Mouse (Mus musculus) lung, postnatal 0 days (tissue): ENCODE results near the gene Themis2.

Source experiments
- CTCF ChIP-seq: IDR thresholded peaks from 2 replicates; pipeline ENCODE4 v1.5.1; 2016; ENCODE audit warnings: antibody characterized with exemption, mild to moderate bottlenecking
- EP300 ChIP-seq: IDR thresholded peaks from 2 replicates; pipeline ENCODE4 v1.6.1; 2016; ENCODE audit warnings: antibody characterized with exemption, mild to moderate bottlenecking, control low read depth

GRCm38 (mm10) chr4:132743992-132744911 lies 51.9 kb downstream of the Themis2 start:
- TF ChIP-seq CTCF (no peak), EP300 (no peak)
